Mouse (Mus musculus): ENCODE data around the gene Krt39. TPM values are rescaled to one million over a fixed set of nuclear protein-coding genes. Genes with fewer than 3 reads are reported as not detected.

The Krt39 gene
- total RNA-seq (2022), result not detected

DNA sequence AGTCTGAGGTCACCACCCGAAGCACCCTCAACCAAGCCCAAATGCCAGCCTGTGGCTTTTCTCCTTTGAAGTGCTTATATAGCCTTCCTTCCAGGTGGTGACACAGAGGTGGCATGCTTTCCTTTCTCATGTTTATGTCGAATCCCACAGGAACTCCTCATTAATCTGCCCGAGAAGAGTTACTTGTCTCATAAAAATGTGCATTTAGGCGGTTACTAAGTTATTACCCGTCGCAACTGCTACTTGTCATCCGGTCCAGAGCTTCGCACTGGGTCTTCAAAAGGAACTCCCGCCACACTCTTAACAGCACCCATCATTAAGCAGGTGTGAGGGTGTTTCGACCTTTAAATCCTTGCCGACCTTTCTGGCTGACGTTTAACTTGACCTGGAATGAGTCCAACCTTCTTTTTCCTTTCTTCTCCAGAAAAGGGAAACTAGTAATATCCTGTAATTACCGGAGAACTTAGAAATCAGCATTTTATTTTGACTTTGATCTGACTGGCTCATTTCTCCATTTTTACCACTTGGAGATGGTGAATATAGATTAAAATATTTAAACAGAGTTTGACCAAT, at the start of gene Krt39:
Gene Krt39 (minus strand): TSS at position 51 of the 573 bp plus-strand sequence.
- DNase-seq (ENCODE audit: low spot score), result no peak

- no peak for DNase-seq (ENCODE audit: low spot score)
These were observed 45.4 kb upstream of the Krt39 start, which contains the start of gene Krtap3-1 for GRCm38 (mm10) chr11:99566530-99566929. Gene Krtap3-1, minus strand, starts transcription at chr11:99566630.

- DNase-seq (ENCODE audit: low spot score), result no peak
These were observed 41.4 kb upstream of the Krt39 start for GRCm38 (mm10) chr11:99562580-99562979.

- DNase-seq (ENCODE audit: low spot score), result no peak
These were observed 38.2 kb upstream of the Krt39 start, which contains the start of gene Gm11939 for GRCm38 (mm10) chr11:99559366-99559765. Gene Gm11939, minus strand, starts transcription at chr11:99559466.

GRCm38 (mm10) chr11:99557976-99558745, 37.0 kb upstream of the Krt39 start:
- no peak for DNase-seq (ENCODE audit: low spot score)

- DNase-seq (ENCODE audit: low spot score), result no peak
These were observed 35.6 kb upstream of the Krt39 start, which contains the start of gene Krtap3-2 for GRCm38 (mm10) chr11:99556753-99557152. Gene Krtap3-2, minus strand, starts transcription at chr11:99556853.

DNA sequence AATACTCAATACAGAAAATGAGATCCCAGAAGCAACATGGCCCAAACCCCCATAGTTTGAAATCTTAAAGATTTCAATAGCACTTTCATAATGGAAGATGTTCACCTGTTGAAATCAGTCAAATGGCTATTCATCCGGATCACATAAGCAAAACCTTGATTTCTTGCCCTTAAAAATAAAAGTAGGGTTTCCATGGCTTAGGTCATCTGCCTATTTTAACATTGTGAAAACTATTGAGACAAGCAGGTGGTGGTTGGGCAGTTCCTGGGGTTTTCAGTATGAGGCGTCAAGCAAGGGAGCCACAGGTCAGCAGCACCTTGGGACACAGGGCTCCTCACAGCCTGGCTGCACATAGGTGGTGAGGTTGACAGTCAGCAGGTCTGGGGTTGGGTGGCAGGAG, 35.1 kb upstream of the Krt39 start:
- DNase-seq (ENCODE audit: low spot score), result no peak

- DNase-seq (ENCODE audit: low spot score), result no peak
These were observed 29.6 kb upstream of the Krt39 start, which contains the start of gene Krtap3-3 for GRCm38 (mm10) chr11:99550765-99551164. Gene Krtap3-3, minus strand, starts transcription at chr11:99550865.

DNA sequence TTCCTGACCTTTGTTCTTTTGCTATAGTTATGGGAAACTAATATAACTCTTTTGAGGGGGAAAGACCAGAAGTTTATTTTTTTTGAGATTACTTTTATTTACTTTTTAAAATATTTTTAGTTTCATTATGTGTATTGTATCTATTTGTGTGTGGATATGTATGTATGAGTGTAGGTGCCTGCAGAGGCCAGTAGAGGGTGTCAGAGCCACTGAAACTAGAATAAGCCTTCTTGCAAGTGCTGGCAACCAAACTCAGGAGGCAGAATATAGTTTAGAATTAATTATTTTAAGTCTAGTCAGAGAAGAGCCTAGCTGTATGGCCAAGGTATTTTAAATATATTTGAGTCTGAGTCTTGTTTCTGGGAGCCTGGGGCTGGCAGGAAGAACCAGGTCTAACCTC, 26.8 kb upstream of the Krt39 start:
- DNase-seq (ENCODE audit: low spot score), result no peak

DNA sequence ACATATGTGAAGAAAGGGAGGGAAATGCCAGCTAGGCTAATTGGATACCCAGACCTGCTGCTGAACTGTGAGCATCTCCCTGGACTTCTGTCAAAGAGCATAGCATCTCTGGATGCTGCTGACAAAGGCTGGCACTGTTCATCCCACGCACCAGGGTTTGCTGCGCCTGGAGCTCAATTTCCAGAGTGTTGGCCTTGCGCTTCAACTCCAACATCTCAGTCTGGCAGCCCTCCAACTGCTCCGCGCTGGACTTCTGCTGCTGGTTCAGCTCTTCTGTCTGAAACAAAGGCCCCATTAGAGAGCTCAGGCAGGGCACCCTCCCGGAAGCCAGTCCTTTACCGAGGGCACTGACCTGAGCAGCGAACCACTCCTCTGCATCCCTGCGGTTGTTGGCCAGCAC, 18.6 kb upstream of the Krt39 start:
- no peak for DNase-seq (ENCODE audit: low spot score)

DNA sequence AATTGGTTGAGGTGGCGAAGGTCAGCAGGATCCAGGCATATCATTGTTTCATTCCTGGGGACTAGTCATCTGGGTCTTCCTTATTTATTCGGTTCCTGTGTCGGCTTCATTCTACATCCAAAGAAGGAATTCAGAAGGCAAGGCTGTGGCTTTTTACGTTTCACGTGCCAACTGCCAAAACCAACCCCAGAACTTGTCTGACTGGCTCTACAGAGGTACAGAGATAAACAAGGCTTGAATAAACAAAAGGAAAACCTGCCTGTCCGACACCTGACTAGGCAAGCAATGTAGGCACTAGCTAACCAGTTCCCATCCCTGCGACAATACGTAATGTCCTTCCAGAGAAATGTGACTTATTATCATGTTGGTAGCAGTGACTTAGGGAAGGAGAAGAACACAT, 7.0 kb downstream of the Krt39 start:
- DNase-seq (ENCODE audit: low spot score), result no peak

GRCm38 (mm10) chr11:99500095-99500805, 20.9 kb downstream of the Krt39 start:
- no peak for DNase-seq (ENCODE audit: low spot score)

GRCm38 (mm10) chr11:99496460-99496859, 24.7 kb downstream of the Krt39 start:
- DNase-seq (ENCODE audit: low spot score), result no peak

- no peak for DNase-seq (ENCODE audit: low spot score)
These were observed 26.4 kb downstream of the Krt39 start for GRCm38 (mm10) chr11:99494741-99495140.

DNA sequence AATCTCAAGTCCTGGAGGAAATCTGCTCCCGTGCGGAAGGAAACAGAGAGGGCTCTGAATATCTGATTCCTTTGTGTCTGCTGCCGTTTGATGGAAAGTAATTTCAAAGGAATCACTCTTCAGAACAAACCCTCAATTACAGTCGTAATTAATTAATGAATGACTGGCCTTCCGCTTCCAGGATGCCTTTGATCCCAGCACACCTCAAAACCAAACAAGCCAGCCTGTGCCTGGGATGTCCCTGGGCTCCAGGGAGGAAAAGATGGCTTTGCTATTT, 27.6 kb downstream of the Krt39 start:
- DNase-seq (ENCODE audit: low spot score), result no peak

- DNase-seq (ENCODE audit: low spot score), result no peak
These were observed 28.2 kb downstream of the Krt39 start, which contains the start of gene Krt23 for GRCm38 (mm10) chr11:99492733-99493573. Gene Krt23, minus strand, starts transcription at chr11:99493137.

GRCm38 (mm10) chr11:99491040-99491439, 30.1 kb downstream of the Krt39 start:
- no peak for DNase-seq (ENCODE audit: low spot score)

DNA sequence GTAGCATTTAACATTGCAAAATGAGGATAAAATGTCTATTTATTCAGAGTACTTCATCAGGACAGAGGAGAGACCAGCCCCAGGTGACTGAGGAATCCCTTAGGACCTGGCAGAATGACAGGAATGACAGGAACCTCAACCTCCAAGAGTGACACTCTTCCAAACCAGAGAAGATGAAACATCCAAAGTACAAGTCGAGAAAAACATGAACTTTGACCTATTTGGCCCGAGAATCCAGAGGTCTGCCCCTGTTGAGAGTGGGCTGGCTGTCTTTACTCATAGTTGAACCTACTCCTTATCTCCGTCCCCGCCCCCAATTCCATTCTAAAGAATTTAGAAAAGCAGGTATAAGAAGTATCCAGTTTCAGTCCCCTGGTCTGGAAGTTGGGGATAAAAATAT, 30.5 kb downstream of the Krt39 start:
- no peak for DNase-seq (ENCODE audit: low spot score)

GRCm38 (mm10) chr11:99489233-99489632, 31.9 kb downstream of the Krt39 start:
- DNase-seq (ENCODE audit: low spot score), result no peak

GRCm38 (mm10) chr11:99474981-99475380, 46.2 kb downstream of the Krt39 start:
- DNase-seq (ENCODE audit: low spot score), result no peak

DNA sequence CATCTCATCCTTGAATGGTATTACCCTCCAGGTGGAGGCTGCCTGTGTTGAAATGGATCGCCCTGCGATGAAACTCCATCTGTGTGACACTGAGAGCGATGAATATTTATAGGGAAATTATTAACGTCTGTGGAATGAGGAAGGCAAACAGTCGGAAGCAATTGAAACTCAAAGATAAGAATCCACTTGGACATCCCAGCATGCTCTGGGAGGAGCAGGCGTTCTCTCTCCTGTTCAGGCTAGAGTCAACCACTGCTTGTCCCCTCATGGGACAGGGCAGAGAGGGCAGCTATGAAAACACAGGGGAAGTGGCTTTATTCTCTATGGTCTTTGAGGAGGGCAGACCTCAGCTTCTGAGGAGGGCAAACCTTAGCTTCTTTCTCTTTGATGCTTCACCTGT, 47.7 kb downstream of the Krt39 start:
- no peak for DNase-seq (ENCODE audit: low spot score)

DNA sequence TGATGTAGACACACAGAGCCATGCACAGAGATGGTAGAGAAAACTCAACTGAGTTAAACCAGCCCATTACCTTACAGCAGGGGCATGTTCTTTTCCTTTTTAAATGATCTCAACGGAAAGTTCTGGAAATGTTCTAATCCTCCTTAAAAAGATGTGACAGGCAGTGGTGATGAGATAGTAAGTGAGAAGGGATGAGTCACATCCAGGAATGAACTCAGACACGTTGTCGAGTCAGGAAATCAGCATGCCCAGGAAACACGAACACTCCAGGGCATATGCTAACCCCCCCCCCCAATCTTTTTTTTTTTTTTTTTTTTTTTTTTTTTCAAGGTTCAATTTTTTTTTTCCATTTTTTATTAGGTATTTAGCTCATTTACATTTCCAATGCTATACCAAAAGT, 48.7 kb downstream of the Krt39 start:
- no peak for DNase-seq (ENCODE audit: low spot score)
